Mouse (Mus musculus) neural tube, embryonic 14.5 days (tissue): ENCODE measurements around the gene Ccl1. TPM values are rescaled to one million over a fixed set of nuclear protein-coding genes. Genes with fewer than 3 reads are reported as not detected.

ENCODE experiments used
- polyA plus RNA-seq: library from polyadenylated mRNA; unstranded; fragments of >200 nt; fragmentation: Nextera tagmentation; extraction: Ambion mirVana; gene quantifications from 2 replicates; pipeline ENCODE4 v1.2.1, GENCODE M21; 2014

Gene Ccl1
- polyA plus RNA-seq, 1 experiment from 2014 or later: 1.6 TPM

Other genes starting within 250 kb of the Ccl1 start
- gene Ccl11, start 247.9 kb downstream of the Ccl1 start, polyA plus RNA-seq: 0.84 TPM in 1 of 2 replicates, not detected in the other
- 0.43 and 3.2 TPM in 2 replicates for gene Ccl12, start 203.8 kb downstream of the Ccl1 start, polyA plus RNA-seq
- gene Ccl8, start 190.5 kb downstream of the Ccl1 start, polyA plus RNA-seq: not detected in 2 replicates
- 5.8 and 6.1 TPM in 2 replicates for gene Tmem132e, start 83.2 kb upstream of the Ccl1 start, polyA plus RNA-seq